In the genomic region with DNA sequence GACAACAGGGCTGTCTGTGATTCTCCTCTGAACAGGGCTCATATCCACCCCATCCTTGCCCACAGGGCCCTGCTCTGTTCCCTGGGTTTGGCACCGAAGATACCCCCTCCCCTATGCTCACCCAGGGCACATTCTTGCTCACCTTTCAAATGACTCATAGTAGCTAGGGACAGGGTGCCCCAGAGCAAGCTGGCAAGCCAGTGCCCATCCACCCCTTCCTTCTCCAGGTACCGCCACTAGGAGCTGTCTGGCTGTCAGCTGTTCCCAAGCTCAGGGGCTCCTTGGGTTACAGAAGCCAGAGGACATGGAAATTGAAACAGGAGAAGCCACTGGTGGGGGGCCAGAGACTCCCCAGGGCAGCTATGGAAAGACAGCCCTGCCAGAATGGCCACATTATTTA, we compare ENCODE assay signal across 12 mouse cellular contexts.
DNase-seq lines count a peak whose midpoint lies in the region; ATAC-seq lines count a peak whose summit lies in the region.
"Had no signal": no experiment of that assay in that cellular context is flagged by ENCODE, and none has a peak within 500 bp of the region (broad histone marks: within the 10 kb centered on the region; RNA-seq: fewer than 3 reads in every experiment).

No protein-coding gene starts in this region.

- H3K27me3 ChIP-seq in hindbrain, embryonic 14.5 days (ENCODE audit: control insufficient read depth, insufficient read depth, low read length), result no peaks in the 10 kb centered on the region
- H3K27me3 ChIP-seq in hindbrain, embryonic 13.5 days, result no peaks in the 10 kb centered on the region
- no peaks in the 10 kb centered on the region for H3K27me3 ChIP-seq in neural tube, embryonic 15.5 days (replicated peaks)
- H3K27me3 ChIP-seq: embryonic facial prominence, embryonic 12.5 days; stomach, embryonic 15.5 days had no signal

- no peak overlapping the region for H3K27ac ChIP-seq in hindbrain, embryonic 14.5 days
- no peak overlapping the region for H3K27ac ChIP-seq in hindbrain, embryonic 13.5 days
- H3K27ac ChIP-seq in neural tube, embryonic 15.5 days (replicated peaks), result 0 out of 2 replicates have a peak overlapping the region, but pooled peaks have one; percentile 11
- H3K27ac ChIP-seq: midbrain, embryonic 12.5 days; stomach, embryonic 15.5 days had no signal

- 0 out of 2 replicates have a peak, but pooled peaks have one; percentile 1 for ATAC-seq in hindbrain, embryonic 14.5 days (ENCODE audit: low FRiP score)
- no peak for ATAC-seq in hindbrain, embryonic 13.5 days (ENCODE audit: low FRiP score)
- ATAC-seq in neural tube, embryonic 15.5 days (ENCODE audit: low FRiP score), result no peak
- no peak for ATAC-seq in megakaryocyte, adult 5-6 weeks (ENCODE audit: poor library complexity, severe bottlenecking)

- H3K9ac ChIP-seq in hindbrain, embryonic 14.5 days, result no peak overlapping the region
- H3K9ac ChIP-seq in hindbrain, embryonic 13.5 days, result no peak overlapping the region
- no peak overlapping the region for H3K9ac ChIP-seq in neural tube, embryonic 15.5 days (replicated peaks)
- H3K9ac ChIP-seq: embryonic facial prominence, embryonic 12.5 days; midbrain, embryonic 12.5 days; stomach, embryonic 15.5 days had no signal

- peak; percentile 35 for DNase-seq in adrenal gland, adult 2 months
- DNase-seq in adrenal gland, postnatal 25 days, result no peak
- DNase-seq in hindbrain, embryonic 14.5 days (ENCODE audit: low spot score), result no peak
- no peak for DNase-seq in neural tube, embryonic 10.5 days (ENCODE audit: extremely low spot score, low spot score)
- DNase-seq in layer of hippocampus, postnatal 36 days, result no peak
- DNase-seq: cerebellum, adult 8-10 months had no signal

- H3K4me1 ChIP-seq in hindbrain, embryonic 14.5 days (replicated peaks; ENCODE audit: control insufficient read depth, insufficient read depth, low read length), result peaks cover 7% of the 10 kb centered on the region; the same call in 1 of the 2 replicates
- peaks cover 25% of the 10 kb centered on the region for H3K4me1 ChIP-seq in hindbrain, embryonic 13.5 days (replicated peaks)
- H3K4me1 ChIP-seq in neural tube, embryonic 15.5 days, result peaks cover 22% of the 10 kb centered on the region

- H3K4me2 ChIP-seq in hindbrain, embryonic 14.5 days (replicated peaks), result no peak overlapping the region
- no peak overlapping the region for H3K4me2 ChIP-seq in hindbrain, embryonic 13.5 days
- H3K4me2 ChIP-seq in neural tube, embryonic 15.5 days, result no peak overlapping the region
- H3K4me2 ChIP-seq: embryonic facial prominence, embryonic 12.5 days; midbrain, embryonic 12.5 days; stomach, embryonic 15.5 days had no signal

- H3K36me3 ChIP-seq in hindbrain, embryonic 14.5 days (replicated peaks; ENCODE audit: control insufficient read depth, insufficient read depth), result no peaks in the 10 kb centered on the region
- no peaks in the 10 kb centered on the region for H3K36me3 ChIP-seq in hindbrain, embryonic 13.5 days
- H3K36me3 ChIP-seq in neural tube, embryonic 15.5 days, result no peaks in the 10 kb centered on the region
- H3K36me3 ChIP-seq: embryonic facial prominence, embryonic 12.5 days; midbrain, embryonic 12.5 days; stomach, embryonic 15.5 days had no signal

- no peaks in the 10 kb centered on the region for H3K9me3 ChIP-seq in hindbrain, embryonic 14.5 days (ENCODE audit: control insufficient read depth, low read length)
- no peaks in the 10 kb centered on the region for H3K9me3 ChIP-seq in hindbrain, embryonic 13.5 days
- no peaks in the 10 kb centered on the region for H3K9me3 ChIP-seq in neural tube, embryonic 15.5 days (replicated peaks)
- H3K9me3 ChIP-seq: embryonic facial prominence, embryonic 12.5 days; midbrain, embryonic 12.5 days; stomach, embryonic 15.5 days had no signal

- no peak overlapping the region for H3K4me3 ChIP-seq in hindbrain, embryonic 14.5 days (replicated peaks; ENCODE audit: low read length)
- H3K4me3 ChIP-seq in hindbrain, embryonic 13.5 days, result no peak overlapping the region
- no peak overlapping the region for H3K4me3 ChIP-seq in neural tube, embryonic 15.5 days (replicated peaks)
- H3K4me3 ChIP-seq: embryonic facial prominence, embryonic 12.5 days; midbrain, embryonic 12.5 days; stomach, embryonic 15.5 days had no signal

- 57% methylated on average over 2 of the region's 2 CpGs for WGBS in hindbrain, embryonic 14.5 days
- 53% methylated on average over 2 of the region's 2 CpGs for WGBS in hindbrain, embryonic 13.5 days
- WGBS in neural tube, embryonic 15.5 days, result 61% methylated on average over 2 of the region's 2 CpGs
